Mouse (Mus musculus) kidney, adult 2 months (tissue): ENCODE data around the gene Coro1b.

Experiments used
- CTCF ChIP-seq: fragments of 200-500 bp; conservative IDR thresholded peaks from 2 replicates; pipeline ENCODE4 v1.5.1; 2011; ENCODE audit warnings: low read depth, mild to moderate bottlenecking, control low read depth, low read length, moderate library complexity, mixed read lengths; ENCODE audit not compliant: insufficient read depth, insufficient read length
- POLR2A ChIP-seq: fragments of 200-500 bp; IDR thresholded peaks from one replicate; pipeline ENCODE4 v1.6.1; 2011; ENCODE audit warnings: low read depth, low read length, control low read depth

- TF ChIP-seq POLR2A = no peak
- TF ChIP-seq CTCF = no peak
Observed at GRCm38 (mm10) chr19:4126759-4127495, 21.5 kb upstream of the Coro1b start.
